Mouse (Mus musculus) embryo, embryonic 11 days (tissue): ENCODE results near the gene Slc25a21.

Experiments used
- DNase-seq: peaks from one replicate; pipeline ENCODE4 v3.0.0-alpha.2; 2015

The Slc25a21 gene

GRCm38 (mm10) chr12:56688920-56689319 lies 508.4 kb downstream of the Slc25a21 start:
- DNase-seq: no peak

DNA sequence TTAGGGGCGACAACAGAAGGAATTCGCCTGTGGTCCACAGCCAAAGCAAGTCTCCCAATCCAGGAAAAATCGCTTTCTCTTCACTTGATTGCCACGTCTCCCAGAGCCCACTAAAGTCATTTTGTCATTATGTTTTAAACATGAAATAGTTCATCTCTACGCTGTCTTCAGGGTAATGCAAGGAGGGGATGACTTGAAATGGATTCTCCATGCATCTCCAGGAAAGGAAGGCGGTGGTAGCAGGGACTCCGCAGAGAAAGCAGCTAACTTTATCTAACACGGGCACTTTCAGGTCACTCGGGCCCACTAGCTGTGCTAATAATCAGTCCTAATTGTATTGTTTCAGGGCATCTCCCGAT lies 508.8 kb downstream of the Slc25a21 start:
- DNase-seq: no peak

- DNase-seq: no peak
Measured at GRCm38 (mm10) chr12:56687640-56688481, 509.4 kb downstream of the Slc25a21 start.

DNA sequence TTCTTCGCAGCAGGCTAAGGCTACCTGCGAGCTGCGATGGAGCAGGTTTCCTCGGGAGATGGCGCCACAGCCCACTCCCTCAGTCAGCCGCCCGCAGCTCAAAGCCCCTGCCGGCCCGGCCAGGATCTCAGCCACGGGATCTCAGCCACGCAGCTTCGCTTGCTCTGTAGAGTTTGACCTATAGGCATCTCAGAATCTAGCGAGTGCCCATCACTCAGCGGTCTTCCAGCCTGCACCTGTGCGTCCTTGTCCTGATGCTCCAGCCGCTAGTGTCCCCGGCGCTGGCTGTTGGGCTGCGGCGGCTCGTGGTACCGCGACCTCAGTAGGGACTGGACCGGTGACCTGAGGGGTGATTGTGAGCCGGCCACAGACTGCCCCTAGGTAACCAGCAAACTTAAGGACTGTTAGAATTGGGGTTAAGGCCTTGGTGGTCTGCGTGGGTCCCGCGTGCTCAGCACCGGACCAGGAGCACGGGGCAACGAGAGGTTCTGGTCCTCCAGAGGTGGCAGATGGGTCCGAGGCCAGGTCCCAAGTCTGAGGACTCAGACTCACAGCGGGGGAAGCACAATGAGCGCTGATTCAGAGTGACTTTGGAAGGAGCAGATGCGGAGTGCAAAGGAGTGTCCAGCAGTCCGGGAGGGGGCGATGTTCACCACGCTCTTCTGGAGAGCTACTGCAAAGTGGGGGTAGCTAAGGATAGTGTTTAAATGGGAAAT lies 516.0 kb downstream of the Slc25a21 start:
- DNase-seq: peak; percentile 85

DNA sequence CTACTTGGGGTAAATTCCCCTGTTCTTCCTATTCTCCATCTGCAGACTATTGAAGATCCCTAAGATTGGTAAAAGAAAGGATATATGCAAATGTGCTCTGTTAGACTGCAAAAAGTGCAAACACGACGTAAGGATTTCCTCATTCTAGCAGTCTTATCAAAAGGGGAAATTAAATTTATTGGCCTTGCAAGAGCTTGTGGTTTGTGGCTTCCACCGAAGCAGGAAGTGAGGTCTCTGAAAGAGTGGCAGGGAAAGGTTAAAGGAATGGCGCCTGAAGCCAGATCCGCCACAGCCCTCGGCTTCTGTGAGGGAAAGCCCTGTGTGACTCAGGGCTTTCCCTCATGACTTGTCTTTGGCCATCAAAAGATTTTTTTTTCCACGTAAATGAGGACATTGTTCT lies 519.7 kb downstream of the Slc25a21 start:
- DNase-seq: no peak

DNA sequence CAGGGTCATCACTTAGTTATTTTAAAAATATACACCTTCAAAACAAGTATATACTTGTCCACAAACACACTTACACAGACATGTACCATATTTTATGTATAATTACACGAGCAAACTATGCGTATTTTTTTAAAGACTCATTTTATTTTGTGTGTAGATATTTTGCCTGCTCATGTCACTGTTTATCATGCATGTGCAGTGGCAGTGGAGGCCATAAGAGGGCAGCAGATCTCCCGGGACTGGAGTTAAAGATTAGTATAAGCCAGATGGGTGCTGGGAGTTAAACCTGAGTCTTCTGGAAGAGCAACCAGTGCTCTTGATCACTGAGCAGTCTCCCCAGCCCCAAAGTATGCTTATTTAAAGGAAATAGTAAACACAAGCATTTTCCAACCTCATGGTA lies 522.5 kb downstream of the Slc25a21 start:
- DNase-seq: no peak

DNA sequence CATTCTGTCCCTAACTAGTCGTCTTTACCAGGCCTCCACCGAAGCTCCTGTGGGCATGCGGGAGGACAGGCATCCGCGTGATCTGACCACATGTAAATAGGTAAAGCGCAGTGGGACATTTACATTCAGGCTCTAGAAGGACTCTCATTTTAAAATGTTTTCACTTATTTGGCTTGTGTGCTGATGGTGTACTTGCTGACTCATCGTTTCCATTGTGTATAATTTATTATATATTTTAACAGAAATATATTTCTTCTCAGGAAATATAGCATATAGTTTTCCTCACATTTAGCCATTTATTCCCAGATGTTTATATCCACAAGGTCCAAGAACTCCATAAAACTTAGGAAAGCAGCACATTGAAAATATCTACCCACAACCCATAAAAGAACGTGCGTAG lies 526.5 kb downstream of the Slc25a21 start:
- no peak for DNase-seq

GRCm38 (mm10) chr12:56669451-56670122 lies 527.7 kb downstream of the Slc25a21 start:
- no peak for DNase-seq
